Mouse (Mus musculus): ENCODE measurements around the gene Best2. TPM values are rescaled to one million over a fixed set of nuclear protein-coding genes. Genes with fewer than 3 reads are reported as not detected.
A peak's percentile ranks its signal among the peaks of the same experiment; 100 is the strongest.

Best2 gene
- total and polyA plus RNA-seq, 3 experiments, result not detected

DNA sequence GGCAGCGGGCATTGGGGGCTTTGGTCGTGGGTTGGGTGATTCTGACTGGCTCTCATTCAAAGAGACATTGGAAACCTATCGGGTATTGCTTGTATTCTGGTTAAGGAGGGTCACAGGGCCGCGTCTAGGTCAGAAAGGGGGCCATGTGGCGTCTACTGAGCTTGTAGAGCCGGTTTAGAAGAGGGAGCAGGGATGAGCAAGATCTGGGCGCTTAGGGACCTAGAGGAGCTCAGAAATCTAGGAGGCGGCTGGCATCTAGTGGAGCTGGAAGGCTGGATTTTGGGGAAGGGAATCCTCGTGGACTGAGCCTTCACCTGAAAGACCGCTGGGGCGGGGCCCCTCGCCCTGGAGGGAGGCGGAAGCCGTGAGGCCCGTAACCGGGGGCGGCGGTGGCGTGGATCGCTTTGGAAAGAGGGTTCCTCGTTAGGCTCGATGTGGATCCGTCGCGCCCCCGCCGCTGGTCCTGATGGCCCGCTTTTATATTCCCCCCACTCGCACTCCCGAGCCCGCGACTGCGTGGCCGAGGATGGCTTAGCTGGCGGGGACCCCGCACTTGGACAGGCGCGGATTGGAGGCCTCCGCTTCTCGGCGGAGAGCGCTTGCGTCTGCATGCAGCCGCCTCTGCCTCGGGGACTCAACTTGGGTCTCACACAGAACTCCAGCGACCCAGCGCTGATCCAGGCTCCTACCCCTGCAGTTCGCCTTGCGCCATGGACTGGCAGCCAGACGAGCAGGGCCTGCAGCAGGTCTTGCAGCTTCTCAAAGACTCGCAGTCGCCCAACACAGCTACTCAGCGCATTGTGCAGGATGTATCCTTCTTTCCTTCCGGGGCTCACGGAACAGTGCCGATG, 23.6 kb upstream of the Best2 start:
- under 1% methylated on average over 57 of the region's 57 CpGs for WGBS
- intact Hi-C loops (cut with DNase I), result loop anchor here (5.0 kb wide), 1 partner anchor 34 kb away; the partner anchor contains the start of gene Dhps
- Histone ChIP-seq H3K9ac (ENCODE audit: low read depth, low read length) (peak overlapping the region; percentile 94), H3K4me1 (ENCODE audit: control insufficient read depth, insufficient read depth, low read length) (peaks cover 6% of the 10 kb centered on the region), H3K79me2 (replicated peaks; ENCODE audit: control insufficient read depth, insufficient read depth, low read length) (peaks cover 5% of the 10 kb centered on the region), H3K36me3 (ENCODE audit: control insufficient read depth, insufficient read depth, low read length) (peaks cover under 1% of the 10 kb centered on the region; the same call in 1 of the 2 replicates), H3K27ac (peak overlapping the region; percentile 96), H3K27me3 (ENCODE audit: control insufficient read depth, insufficient read depth, low read length) (no peaks in the 10 kb centered on the region), H3K4me3 (peak overlapping the region; percentile 76)
- DNase-seq, result peak; percentile 68 to 71
- no peak for TF ChIP-seq POLR2A (IDR thresholded peaks at IDR 0.05; ENCODE audit: insufficient read depth, low read depth, low read length)
- TF ChIP-seq CTCF (IDR thresholded peaks at IDR 0.05), result no peak
- no peak for TF ChIP-seq EP300 (IDR thresholded peaks at IDR 0.05; ENCODE audit: insufficient read depth, low read depth, low read length)

GRCm38 (mm10) chr8:85037366-85037680, 23.0 kb upstream of the Best2 start:
- 1% methylated on average over 14 of the region's 14 CpGs for WGBS
- TF ChIP-seq POLR2A (IDR thresholded peaks at IDR 0.05; ENCODE audit: insufficient read depth, low read depth, low read length), result no peak
- TF ChIP-seq EP300 (IDR thresholded peaks at IDR 0.05; ENCODE audit: insufficient read depth, low read depth, low read length), result no peak
- no peak for TF ChIP-seq CTCF (IDR thresholded peaks at IDR 0.05)
- H3K36me3 ChIP-seq (ENCODE audit: control insufficient read depth, insufficient read depth, low read length), result peaks cover 5% of the 10 kb centered on the region
- no peaks in the 10 kb centered on the region for H3K27me3 ChIP-seq (ENCODE audit: control insufficient read depth, insufficient read depth, low read length)
- peak overlapping the region; percentile 94 for H3K9ac ChIP-seq (ENCODE audit: low read depth, low read length)
- H3K27ac ChIP-seq, result peak overlapping the region; percentile 96
- peaks cover 5% of the 10 kb centered on the region for H3K79me2 ChIP-seq (replicated peaks; ENCODE audit: control insufficient read depth, insufficient read depth, low read length)
- peak overlapping the region; percentile 76 for H3K4me3 ChIP-seq
- DNase-seq, result no peak
- H3K4me1 ChIP-seq (ENCODE audit: control insufficient read depth, insufficient read depth, low read length), result peaks cover 7% of the 10 kb centered on the region
- intact Hi-C loops (cut with DNase I), result loop anchor here (5.0 kb wide), 1 partner anchor 35 kb away; the partner anchor contains the start of gene Dhps

DNA sequence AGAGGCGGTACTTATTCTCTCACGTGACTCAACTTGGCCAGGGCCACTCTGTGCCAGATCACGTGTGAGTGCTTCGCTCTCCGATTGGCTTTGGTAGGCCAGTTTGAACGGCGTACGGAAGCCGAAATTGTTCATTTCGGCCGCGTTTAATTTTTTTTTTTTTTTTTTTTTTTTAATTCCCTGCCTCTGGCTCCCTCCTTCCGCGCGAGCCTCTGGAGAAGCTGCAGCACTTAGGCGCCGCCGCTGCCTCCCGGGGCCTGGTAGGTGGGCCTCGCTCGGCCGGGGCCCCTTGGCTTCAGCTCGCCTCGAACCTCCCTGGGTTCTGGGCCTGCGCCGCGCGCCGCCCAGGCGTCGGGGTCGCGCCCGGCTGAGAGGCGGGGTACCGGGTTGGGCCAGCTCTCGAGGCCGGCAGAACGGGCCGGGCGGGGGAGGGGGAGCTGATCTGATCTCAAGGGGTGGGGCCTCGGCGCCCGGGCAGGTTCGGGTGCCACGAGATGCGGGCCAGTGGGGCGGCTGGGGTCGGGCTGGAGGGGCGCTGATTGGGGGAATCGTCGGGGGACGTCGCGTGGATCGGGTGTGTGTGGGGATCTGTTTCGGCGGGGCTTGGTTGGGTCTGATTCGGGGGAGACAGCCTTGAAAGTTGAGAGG, 22.5 kb upstream of the Best2 start, which contains the start of gene Tnpo2:
Tnpo2 (plus strand) TSS at position 198 of the 648 bp plus-strand sequence.
- Histone ChIP-seq H3K27ac (peak within 1 kb of the TSS; percentile 96), H3K79me2 (replicated peaks; ENCODE audit: control insufficient read depth, insufficient read depth, low read length) (peaks cover 5% of the 10 kb centered on the region), H3K36me3 (ENCODE audit: control insufficient read depth, insufficient read depth, low read length) (peaks cover 9% of the 10 kb centered on the region), H3K9ac (ENCODE audit: low read depth, low read length) (peak within 1 kb of the TSS; percentile 94), H3K4me3 (peak within 1 kb of the TSS; percentile 76), H3K4me1 (ENCODE audit: control insufficient read depth, insufficient read depth, low read length) (peaks cover 7% of the 10 kb centered on the region), H3K27me3 (ENCODE audit: control insufficient read depth, insufficient read depth, low read length) (no peaks in the 10 kb centered on the region)
- TF ChIP-seq CTCF (IDR thresholded peaks at IDR 0.05) (no peak), EP300 (IDR thresholded peaks at IDR 0.05; ENCODE audit: insufficient read depth, low read depth, low read length) (peak; percentile 64; the same call in 1 of the 2 replicates)
- intact Hi-C loops (cut with DNase I), result loop anchor here (5.0 kb wide), 1 partner anchor 35 kb away; the partner anchor contains the start of gene Dhps
- WGBS, result under 1% methylated on average over 59 of the region's 59 CpGs
- peak; percentile 87 to 92 for DNase-seq

- under 1% methylated on average over 9 of the region's 9 CpGs for WGBS
- H3K79me2 ChIP-seq (replicated peaks; ENCODE audit: control insufficient read depth, insufficient read depth, low read length), result peaks cover 5% of the 10 kb centered on the region
- DNase-seq, result no peak
- peaks cover 7% of the 10 kb centered on the region for H3K4me1 ChIP-seq (ENCODE audit: control insufficient read depth, insufficient read depth, low read length)
- intact Hi-C loops (cut with DNase I), result loop anchor here (5.0 kb wide), 1 partner anchor 36 kb away; the partner anchor contains the start of gene Dhps
- TF ChIP-seq POLR2A (IDR thresholded peaks at IDR 0.05; ENCODE audit: insufficient read depth, low read depth, low read length) (peak; percentile 79; the same call in 1 of the 2 replicates), EP300 (IDR thresholded peaks at IDR 0.05; ENCODE audit: insufficient read depth, low read depth, low read length) (no peak)
- H3K27ac ChIP-seq, result peak overlapping the region; percentile 96
- no peaks in the 10 kb centered on the region for H3K27me3 ChIP-seq (ENCODE audit: control insufficient read depth, insufficient read depth, low read length)
- peak overlapping the region; percentile 76 for H3K4me3 ChIP-seq
- H3K36me3 ChIP-seq (ENCODE audit: control insufficient read depth, insufficient read depth, low read length), result peaks cover 9% of the 10 kb centered on the region
- peak overlapping the region; percentile 83 for H3K9ac ChIP-seq (ENCODE audit: low read depth, low read length)
Measured at GRCm38 (mm10) chr8:85036381-85036717, 22.0 kb upstream of the Best2 start.

DNA sequence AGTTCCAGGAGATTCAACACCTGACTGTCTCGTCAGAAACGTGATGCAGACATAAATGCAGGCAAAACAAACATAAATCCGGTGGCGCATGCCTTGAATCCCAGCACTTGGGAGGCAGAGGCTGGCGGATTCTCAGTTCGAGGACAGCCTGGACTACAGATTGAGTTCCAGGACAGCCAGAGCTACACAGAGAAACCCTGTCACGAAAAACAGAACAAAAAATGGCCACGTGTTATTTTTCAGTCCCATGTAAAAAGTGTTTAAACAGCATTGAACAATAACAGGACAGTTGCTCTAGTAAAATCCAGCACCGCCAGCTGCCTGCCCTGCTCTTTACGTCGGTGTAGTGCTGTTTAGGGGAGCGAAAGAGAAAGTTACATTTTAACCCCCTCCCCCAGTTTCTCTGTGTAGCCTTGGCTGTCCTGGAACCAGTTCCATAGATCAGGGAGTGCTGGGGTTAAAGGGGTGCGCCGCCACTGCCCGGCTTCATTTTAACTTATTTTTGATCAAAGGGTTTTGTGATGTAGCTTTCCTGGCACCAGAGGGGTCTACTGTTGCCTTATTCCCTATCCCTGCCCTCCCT, 21.5 kb upstream of the Best2 start:
- intact Hi-C loops (cut with DNase I), result loop anchor here (5.0 kb wide), 1 partner anchor 36 kb away; the partner anchor contains the start of gene Dhps
- peak overlapping the region; percentile 76 for H3K4me3 ChIP-seq
- H3K27me3 ChIP-seq (ENCODE audit: control insufficient read depth, insufficient read depth, low read length), result no peaks in the 10 kb centered on the region
- peaks cover 7% of the 10 kb centered on the region for H3K4me1 ChIP-seq (ENCODE audit: control insufficient read depth, insufficient read depth, low read length)
- WGBS, result under 1% methylated on average over 15 of the region's 15 CpGs
- H3K79me2 ChIP-seq (replicated peaks; ENCODE audit: control insufficient read depth, insufficient read depth, low read length), result peaks cover 3% of the 10 kb centered on the region; the same call in 1 of the 2 replicates
- peak overlapping the region; percentile 83 for H3K9ac ChIP-seq (ENCODE audit: low read depth, low read length)
- TF ChIP-seq EP300 (IDR thresholded peaks at IDR 0.05; ENCODE audit: insufficient read depth, low read depth, low read length) (no peak), CTCF (IDR thresholded peaks at IDR 0.05) (no peak), POLR2A (IDR thresholded peaks at IDR 0.05; ENCODE audit: insufficient read depth, low read depth, low read length) (no peak)
- peak; percentile 29 to 38 for DNase-seq
- H3K36me3 ChIP-seq (ENCODE audit: control insufficient read depth, insufficient read depth, low read length), result peaks cover 9% of the 10 kb centered on the region
- peak overlapping the region; percentile 96 for H3K27ac ChIP-seq

Measured in heart, adult 2 months (tissue).